Mouse (Mus musculus): ENCODE data around the gene Pgbd5.
A peak's percentile ranks its signal among the peaks of the same experiment; 100 is the strongest.

The Pgbd5 gene

DNA sequence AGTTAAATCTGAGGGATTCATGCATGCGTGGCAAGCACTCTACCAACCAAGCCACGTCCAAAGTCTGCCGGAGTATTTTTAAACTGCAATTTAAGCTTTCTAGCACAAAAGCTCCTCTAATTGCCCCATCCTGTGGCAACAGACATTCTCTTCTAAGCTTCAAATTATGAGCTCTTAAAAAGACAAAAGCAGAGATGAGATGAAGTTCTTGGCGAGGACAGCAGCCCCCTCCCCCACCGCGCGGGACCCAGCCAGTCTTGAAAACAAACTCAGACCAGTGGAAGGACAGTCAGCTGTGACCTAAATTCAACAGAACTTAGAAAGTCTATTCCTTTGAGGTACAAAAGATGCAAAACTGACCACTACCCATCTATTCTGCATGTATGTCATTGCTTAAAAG lies 48.3 kb downstream of the Pgbd5 start:
- no peak for DNase-seq (ENCODE audit: low read depth)

DNA sequence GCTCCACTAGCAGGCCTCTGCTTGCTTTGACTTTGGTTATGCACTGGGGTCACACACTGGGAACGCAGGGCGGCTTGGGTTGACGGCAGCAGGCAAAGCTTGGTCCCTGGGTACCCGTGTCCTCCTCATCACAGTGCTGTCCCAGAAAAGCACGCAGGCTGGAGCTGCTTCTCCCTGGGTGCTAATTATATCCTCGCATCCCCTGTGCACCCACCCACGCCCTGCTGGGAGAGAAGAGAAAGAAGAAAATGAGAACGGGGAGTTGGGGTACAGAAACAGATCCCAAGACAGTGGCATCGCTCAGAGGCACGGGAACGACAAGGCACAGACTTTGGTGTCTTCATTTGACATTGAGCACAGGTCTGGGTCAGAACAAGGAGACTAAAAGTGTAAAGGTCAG lies 50.0 kb downstream of the Pgbd5 start:
- DNase-seq (ENCODE audit: low read depth): no peak

GRCm38 (mm10) chr8:124386225-124386899 lies 53.1 kb downstream of the Pgbd5 start:
- no peak for DNase-seq (ENCODE audit: low read depth)

DNA sequence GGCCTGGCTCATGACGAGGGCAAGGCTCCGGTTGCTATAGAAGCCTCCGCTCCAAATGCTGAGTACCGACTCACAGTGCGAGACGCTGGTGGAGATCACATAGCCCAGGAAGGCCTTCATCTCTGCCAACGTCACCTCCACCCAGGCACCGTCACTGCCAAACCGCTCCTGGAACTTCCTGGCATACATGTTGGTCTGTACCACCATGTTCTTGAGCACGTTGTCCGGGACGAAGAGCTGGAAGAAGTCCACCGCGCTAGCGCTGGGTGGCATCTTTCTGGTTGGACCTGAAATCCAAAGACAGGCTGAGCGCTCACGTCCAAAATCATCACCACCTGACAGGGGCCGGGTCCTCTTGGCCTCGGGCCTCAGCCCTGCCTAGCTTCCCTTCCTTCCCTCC lies 55.1 kb downstream of the Pgbd5 start:
- DNase-seq (ENCODE audit: low read depth): no peak

DNA sequence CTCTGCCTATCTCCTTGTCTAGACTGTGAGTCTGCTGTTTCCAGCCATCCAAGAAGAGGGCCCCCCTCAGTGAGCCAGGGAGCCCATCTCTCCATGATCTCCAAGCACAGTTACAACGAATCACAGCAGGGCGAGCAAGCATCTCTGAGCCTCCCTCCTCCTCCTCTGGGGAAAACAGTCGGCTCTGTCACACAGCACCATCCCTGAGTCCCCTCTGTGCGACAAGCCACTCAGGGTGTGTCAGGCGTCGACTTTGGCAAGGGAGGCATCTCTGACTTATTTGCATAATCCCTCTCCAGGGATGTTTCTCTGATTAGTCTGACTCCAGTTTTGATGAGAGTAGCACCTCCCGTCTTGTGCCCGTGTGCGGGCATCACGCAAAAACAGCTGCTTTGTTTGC lies 57.2 kb downstream of the Pgbd5 start:
- DNase-seq (ENCODE audit: low read depth): no peak

- DNase-seq (ENCODE audit: low read depth): no peak
Observed at GRCm38 (mm10) chr8:124379289-124379688, 60.2 kb downstream of the Pgbd5 start.

DNA sequence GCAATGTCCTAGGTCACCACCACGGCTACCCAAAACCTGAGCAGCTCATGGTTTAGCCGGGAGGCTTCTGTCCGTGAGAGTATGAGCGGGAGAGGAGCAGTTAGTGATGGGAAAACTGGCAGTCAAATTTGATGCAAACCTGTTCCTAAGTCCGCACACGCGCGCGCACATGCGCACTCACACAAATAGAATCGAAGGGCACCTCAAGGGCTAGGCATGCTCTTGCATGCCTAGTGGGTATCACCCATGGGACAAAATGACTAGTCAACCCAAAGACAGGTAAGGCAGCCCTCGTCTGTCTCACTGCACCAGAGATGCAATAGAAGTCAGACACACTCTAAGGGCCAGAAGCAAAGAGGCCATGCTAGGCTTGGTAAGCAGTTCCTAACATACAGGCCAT lies 63.1 kb downstream of the Pgbd5 start:
- no peak for DNase-seq (ENCODE audit: low read depth)

DNA sequence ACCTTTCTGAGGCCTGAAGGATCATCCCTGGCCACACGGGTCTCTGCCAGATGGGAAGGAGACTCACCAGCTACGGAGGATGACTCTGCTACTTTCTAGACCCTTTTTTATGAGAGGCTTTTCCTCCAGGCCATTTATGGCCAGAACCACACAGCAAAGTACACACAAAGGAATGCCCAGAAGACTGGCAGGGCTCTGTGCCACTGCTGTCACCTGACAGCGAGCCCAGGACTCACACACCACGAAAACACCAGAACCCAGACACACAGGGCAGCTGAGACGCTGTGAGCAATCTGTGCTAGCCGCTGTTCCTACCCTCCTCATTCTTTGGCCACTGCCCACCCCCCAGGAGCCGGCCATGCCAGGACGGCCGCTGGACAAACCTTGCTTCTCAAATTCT lies 63.7 kb downstream of the Pgbd5 start:
- no peak for DNase-seq (ENCODE audit: low read depth)

GRCm38 (mm10) chr8:124375168-124375567 lies 64.3 kb downstream of the Pgbd5 start:
- no peak for DNase-seq (ENCODE audit: low read depth)

DNA sequence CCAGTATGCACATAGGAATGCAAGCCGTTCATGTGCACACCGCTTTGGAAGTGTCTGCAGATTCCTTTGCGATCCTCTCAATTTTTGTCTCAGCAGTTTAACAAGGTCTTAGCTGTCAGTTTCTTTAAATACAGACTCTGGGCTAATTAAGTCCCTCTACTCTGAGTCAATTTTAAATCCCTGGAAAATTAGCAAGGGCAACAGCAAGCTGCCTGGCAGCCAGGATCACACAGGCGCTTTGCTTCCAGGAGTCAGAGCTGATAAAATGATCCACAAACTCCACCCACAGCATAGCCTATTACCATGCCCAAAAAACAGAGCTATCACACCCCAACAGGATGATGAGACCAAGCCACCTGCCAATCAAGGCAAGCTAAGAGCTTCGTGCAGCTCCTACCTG lies 65.7 kb downstream of the Pgbd5 start:
- DNase-seq (ENCODE audit: low read depth): no peak

DNA sequence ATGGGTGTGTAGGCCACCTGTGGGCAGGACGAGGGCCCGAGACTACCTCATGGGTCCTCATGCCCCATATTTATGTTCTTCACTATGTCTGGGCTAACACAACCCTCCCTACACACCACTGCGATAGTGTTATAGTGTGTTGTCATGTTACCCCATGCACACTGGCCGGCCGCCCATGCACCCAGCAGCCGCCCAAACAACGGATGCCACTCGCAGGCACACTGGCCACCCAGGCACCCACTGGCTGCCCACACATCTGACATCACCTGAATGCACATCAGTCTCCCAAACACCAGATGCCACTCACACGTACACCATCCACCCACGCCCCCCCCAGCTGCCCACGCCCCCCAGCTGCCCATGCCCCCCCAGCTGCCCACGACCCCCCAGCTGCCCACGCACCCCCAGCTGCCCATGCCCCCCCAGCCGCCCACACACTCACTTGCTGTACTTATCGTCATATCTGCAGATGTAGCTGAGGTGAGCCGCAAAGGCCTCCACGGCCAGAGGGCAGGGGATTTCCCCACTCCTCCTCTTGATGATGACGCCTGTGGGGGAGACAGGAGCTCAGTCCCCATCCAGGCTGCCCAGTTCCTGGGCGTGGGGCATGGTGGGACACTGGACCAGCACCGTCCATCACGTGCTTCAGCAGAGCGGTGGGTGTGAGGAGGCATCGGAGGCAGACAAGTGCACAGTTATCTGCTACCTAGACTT lies 67.9 kb downstream of the Pgbd5 start:
- DNase-seq (ENCODE audit: low read depth): no peak

- DNase-seq (ENCODE audit: low read depth): no peak
Observed at GRCm38 (mm10) chr8:124370422-124371183, 68.9 kb downstream of the Pgbd5 start.

DNA sequence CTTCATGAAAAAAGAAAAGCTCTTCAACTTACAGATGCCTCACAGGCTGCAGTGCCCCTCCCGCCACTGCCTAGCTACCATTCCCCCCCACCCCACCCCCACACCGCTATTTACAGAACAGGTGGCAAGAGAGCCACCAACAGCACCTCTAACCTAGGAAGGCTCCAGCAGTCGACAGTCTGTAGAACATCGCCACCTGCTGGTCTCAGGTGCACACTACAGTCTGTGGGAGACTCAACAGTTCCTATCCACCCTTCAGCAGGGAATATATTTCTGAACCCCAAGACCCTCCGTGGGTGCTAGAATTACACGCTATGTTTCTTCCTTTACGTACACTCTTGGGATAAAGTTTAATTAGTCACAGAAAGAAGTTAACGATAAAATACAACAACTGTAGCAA lies 71.2 kb downstream of the Pgbd5 start:
- peak; percentile 61 for DNase-seq (ENCODE audit: low read depth)

DNA sequence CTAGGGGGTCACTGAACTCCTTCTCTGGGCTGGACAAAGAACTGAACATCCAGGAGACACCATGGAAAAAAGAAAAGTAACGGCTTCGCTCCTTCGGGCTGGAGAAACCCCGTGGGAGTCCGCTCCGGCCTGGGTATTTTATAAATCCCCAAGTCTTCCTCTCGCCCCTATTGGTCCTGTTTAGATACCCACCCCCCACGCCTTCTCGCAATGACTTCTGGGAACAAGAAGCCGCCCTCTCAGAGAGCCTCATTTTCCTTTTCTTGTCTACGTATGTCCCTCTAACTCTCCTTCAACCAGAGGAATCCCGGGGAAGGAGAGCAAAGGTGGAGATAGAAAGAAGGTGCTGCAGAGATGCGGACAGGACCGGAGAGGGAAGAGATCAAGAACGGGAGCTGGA lies 76.1 kb downstream of the Pgbd5 start:
- DNase-seq (ENCODE audit: low read depth): no peak

GRCm38 (mm10) chr8:124362589-124362988 lies 76.9 kb downstream of the Pgbd5 start:
- DNase-seq (ENCODE audit: low read depth): no peak

DNA sequence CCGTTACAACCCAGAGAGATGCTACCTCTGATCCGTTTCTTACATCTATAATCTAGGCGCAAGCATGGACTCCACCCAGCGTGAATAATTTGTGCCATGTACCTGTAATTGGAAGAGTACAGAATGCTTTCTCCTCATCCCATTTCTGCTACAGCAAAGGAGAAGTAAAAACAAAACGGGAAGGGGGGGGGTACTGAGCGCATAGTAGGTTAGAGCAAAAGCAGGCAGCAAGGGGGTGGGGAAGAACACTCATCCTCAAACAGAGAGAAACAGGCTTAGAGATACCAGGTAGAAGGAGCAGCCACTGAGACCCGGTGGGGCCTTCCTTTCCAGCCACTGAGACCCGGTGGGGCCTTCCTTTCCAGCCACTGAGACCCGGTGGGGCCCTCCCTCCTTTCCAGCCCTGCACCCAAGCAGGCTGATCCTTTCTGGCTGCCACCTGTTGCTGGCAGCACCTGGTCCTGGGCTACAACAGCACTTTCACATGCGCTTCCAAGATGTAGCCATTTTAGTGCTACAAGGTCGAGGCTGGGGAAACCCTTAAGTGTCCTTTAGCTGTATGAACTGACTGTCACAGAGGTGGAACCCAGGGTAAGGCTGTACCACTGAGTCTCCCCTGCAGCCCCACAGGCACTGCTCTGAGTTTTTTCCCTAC lies 77.6 kb downstream of the Pgbd5 start:
- DNase-seq (ENCODE audit: low read depth): no peak

GRCm38 (mm10) chr8:124360911-124361310 lies 78.5 kb downstream of the Pgbd5 start:
- no peak for DNase-seq (ENCODE audit: low read depth)

- no peak for DNase-seq (ENCODE audit: low read depth)
Observed at GRCm38 (mm10) chr8:124351636-124352035, 87.8 kb downstream of the Pgbd5 start.

DNA sequence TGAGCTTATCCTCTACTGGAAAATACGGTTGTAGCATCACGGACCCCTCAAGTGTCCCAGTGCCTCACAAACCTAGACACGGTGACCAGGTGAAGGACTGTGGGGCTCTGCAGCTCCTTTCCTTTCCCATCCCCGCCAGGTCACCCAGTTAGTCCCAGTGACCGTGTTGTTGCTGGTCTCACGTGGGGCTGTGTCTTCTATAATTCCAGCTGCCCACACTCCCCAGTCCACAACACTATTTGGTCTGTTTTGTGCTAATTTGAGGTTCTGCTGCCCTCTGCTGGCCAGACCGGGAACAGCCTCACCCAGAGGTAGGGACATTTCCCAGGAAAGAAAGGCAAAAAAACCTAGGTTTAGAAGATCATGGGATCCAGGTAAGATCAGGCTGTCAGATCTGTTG lies 89.8 kb downstream of the Pgbd5 start:
- peak; percentile 53 for DNase-seq (ENCODE audit: low read depth)

DNA sequence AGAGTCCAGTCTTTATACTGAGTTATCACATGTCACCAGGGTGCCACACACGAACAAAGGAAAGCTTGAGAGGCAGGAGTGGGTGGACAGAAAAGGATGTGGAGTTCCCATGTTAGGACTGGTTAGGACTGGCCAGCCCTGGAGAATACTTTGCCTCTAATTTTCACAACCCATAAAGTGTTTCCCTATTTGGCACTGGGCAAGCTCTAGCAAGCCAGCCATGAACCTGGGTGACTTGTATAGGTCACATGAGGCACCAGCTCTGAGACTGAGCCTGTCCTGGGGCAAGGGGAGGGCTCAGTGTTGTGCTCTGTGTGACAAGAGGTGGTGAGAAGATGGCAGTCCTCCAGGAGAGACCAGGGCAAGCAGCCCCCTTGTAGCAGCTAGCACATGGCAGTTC lies 91.4 kb downstream of the Pgbd5 start:
- no peak for DNase-seq (ENCODE audit: low read depth)

GRCm38 (mm10) chr8:124346852-124347523 lies 92.5 kb downstream of the Pgbd5 start:
- peak; percentile 45 for DNase-seq (ENCODE audit: low read depth)

DNA sequence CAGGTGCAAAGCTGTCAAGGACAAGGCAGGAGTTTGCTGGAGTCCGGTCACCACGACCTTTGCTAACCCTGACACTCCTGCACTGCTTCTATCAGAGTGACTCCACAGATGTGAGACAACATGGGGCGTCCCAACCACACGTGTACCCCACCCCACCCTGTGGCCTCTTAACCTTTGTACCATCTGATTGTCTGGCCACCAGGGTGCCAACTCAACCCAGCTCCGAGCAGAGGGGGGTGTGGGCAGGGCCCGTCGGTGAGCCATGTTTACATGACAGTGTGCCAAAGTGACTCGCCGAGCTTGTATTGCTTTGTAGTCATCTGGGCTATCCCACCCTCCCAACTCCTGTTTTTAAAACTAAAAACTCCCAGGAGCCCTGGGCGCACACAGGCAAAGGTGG lies 94.4 kb downstream of the Pgbd5 start:
- DNase-seq (ENCODE audit: low read depth): no peak
